Mouse (Mus musculus): ENCODE results near the gene Nat14.

DNA sequence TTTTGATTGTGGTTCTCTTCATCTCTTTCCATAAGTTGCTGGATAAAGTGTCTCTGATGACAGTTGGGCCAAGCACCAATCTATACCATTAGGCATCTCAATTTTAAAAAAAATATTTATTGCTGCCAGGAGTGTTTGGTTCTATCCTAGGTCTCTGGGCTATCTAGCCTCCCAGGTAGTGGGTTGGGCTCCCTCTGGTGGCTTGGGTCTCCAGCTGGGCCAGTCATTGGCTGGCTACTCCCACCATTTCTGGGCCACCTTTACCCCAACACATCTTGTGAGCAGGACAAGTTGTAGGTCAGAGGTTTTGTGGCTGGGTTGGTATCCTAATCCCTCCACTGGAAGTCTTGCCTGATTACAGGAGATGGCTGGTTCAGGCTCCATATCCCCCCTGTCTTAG lies 43.6 kb upstream of the Nat14 start:
- TF ChIP-seq CTCF (IDR thresholded peaks at IDR 0.05; ENCODE audit: control insufficient read depth, insufficient read depth, insufficient read length) (no peak), USF1 (IDR thresholded peaks at IDR 0.05; ENCODE audit: low read depth) (no peak), MYOG (IDR thresholded peaks at IDR 0.05; ENCODE audit: control insufficient read depth, extremely low read depth, insufficient read length) (no peak), MAX (IDR thresholded peaks at IDR 0.05) (no peak), CEBPB (IDR thresholded peaks at IDR 0.05; ENCODE audit: low read depth) (no peak), FOSL1 (IDR thresholded peaks at IDR 0.05; ENCODE audit: insufficient read depth, low read length, poor library complexity, severe bottlenecking) (no peak), MYOD1 (IDR thresholded peaks at IDR 0.05; ENCODE audit: control insufficient read depth, insufficient read length, low read depth) (no peak)

Measured in C2C12 (cell line).